Mouse (Mus musculus) ES-E14 (cell line): ENCODE measurements around the gene Aebp2.

Experiments
- HCFC1 ChIP-seq: IDR thresholded peaks from 2 replicates; pipeline ENCODE4 v1.6.1; 2012; ENCODE audit warnings: low read length, inconsistent platforms, borderline replicate concordance; ENCODE audit not compliant: insufficient read depth
- MAFK ChIP-seq: IDR thresholded peaks from 2 replicates; pipeline ENCODE4 v1.6.1; 2014; ENCODE audit warnings: mild to moderate bottlenecking, low read depth, low read length, inconsistent platforms; ENCODE audit not compliant: insufficient read depth
- ZNF384 ChIP-seq: IDR thresholded peaks from 2 replicates; pipeline ENCODE4 v1.6.1; 2012; ENCODE audit warnings: low read depth, low read length, inconsistent platforms

DNA sequence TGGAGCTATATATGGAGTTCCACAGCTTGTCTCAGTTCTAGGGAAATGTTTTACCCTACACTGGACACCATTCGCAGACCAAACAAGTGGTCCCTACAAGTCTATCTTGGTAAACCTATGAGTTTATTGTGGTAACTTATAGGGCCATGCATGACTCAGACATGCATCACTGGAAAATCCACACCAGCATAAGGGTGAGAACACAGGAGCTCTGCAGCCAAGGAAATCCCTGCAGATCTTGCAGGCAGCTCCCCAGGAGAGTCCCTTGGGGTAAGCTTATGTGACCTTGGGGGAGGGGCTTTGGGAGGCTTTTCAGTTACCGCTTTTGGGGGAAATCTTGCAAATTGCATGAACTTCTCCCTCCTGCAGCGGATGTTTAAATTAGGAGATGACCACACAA lies 8.6 kb upstream of the Aebp2 start:
- TF ChIP-seq MAFK = no peak
- TF ChIP-seq ZNF384 = no peak
- TF ChIP-seq HCFC1 = no peak
